Mouse (Mus musculus) hindbrain, embryonic 15.5 days (tissue): ENCODE measurements around the gene Vmn1r235. TPM values are rescaled to one million over a fixed set of nuclear protein-coding genes. Genes with fewer than 3 reads are reported as not detected.
A peak's percentile ranks its signal among the peaks of the same experiment; 100 is the strongest.
"Not testable (repeated sequence)": the region's sequence is repeated elsewhere in the genome, so short reads cannot be mapped to it uniquely, and the experiment has no call there.

Source experiments
- ATAC-seq: fragments of 200-750 bp; cut with Nextera tagmentation; 2 replicates; pipeline ENCODE4 v1.8.0; 2017; ENCODE audit warnings: low read depth, moderate number of reproducible peaks, moderate TSS enrichment; ENCODE audit not compliant: low FRiP score
- H3K27ac ChIP-seq: fragments of 300-500 bp; sonication (generic); replicated peaks from 2 replicates; pipeline ENCODE4 v1.5.1; 2015; ENCODE audit warnings: mild to moderate bottlenecking, inconsistent platforms
- H3K27me3 ChIP-seq: fragments of 300-500 bp; sonication (generic); 2 replicates; pipeline ENCODE4 v1.6.1; 2015; ENCODE audit warnings: control low read depth, inconsistent platforms
- H3K36me3 ChIP-seq: fragments of 300-500 bp; sonication (generic); 2 replicates; pipeline ENCODE4 v1.6.1; 2015; ENCODE audit warnings: control low read depth, inconsistent platforms
- H3K4me1 ChIP-seq: fragments of 300-500 bp; sonication (generic); replicated peaks from 2 replicates; pipeline ENCODE4 v1.6.1; 2015; ENCODE audit warnings: control low read depth, inconsistent platforms
- H3K4me2 ChIP-seq: fragments of 300-500 bp; sonication (generic); 2 replicates; pipeline ENCODE4 v1.6.1; 2015; ENCODE audit warnings: moderate library complexity, mild to moderate bottlenecking, inconsistent platforms
- H3K4me3 ChIP-seq: fragments of 300-500 bp; sonication (generic); 2 replicates; pipeline ENCODE4 v1.5.1; 2015; ENCODE audit warnings: mild to moderate bottlenecking, inconsistent platforms
- H3K9ac ChIP-seq: fragments of 300-500 bp; sonication (generic); 2 replicates; pipeline ENCODE4 v1.6.1; 2015; ENCODE audit warnings: inconsistent platforms
- H3K9me3 ChIP-seq: fragments of 300-500 bp; sonication (generic); 2 replicates; pipeline ENCODE4 v1.6.1; 2016; ENCODE audit warnings: control low read depth, inconsistent platforms
- WGBS: fragments of 180-500 bp; shearing (Covaris S2); methylation state at CpG from one replicate; pipeline ENCODE4 v1.1.7; 2015; 5-methylcytosine and 5-hydroxymethylcytosine counted together
- microRNA-seq: library from miRNA; unstranded; fragments of <30 nt; microRNA quantifications from one replicate; pipeline ENCODE4, GENCODE M21; 2016
- polyA plus RNA-seq: library from polyadenylated mRNA; unstranded; fragments of >200 nt; fragmentation: Nextera tagmentation; extraction: Ambion mirVana; gene quantifications from 2 replicates; pipeline ENCODE4 v1.2.1, GENCODE M21; 2015

Vmn1r235 gene
- polyA plus RNA-seq: not detected in 2 replicates

GRCm38 (mm10) chr17:21256111-21256510 is at the start of gene Vmn1r235:
Gene Vmn1r235, plus strand, starts transcription at chr17:21256411.
- Histone ChIP-seq H3K4me1 (no peaks in the 10 kb centered on the region), H3K4me2 (no peak within 1 kb of the TSS), H3K27ac (no peak within 1 kb of the TSS), H3K9me3 (no peaks in the 10 kb centered on the region), H3K27me3 (no peaks in the 10 kb centered on the region), H3K36me3 (no peaks in the 10 kb centered on the region), H3K4me3 (no peak within 1 kb of the TSS), H3K9ac (no peak within 1 kb of the TSS)
- ATAC-seq: no peak

GRCm38 (mm10) chr17:21211081-21211480 is 45.1 kb upstream of the Vmn1r235 start:
- H3K4me3 ChIP-seq, H3K4me2 ChIP-seq, ATAC-seq, H3K27me3 ChIP-seq, H3K9ac ChIP-seq, H3K4me1 ChIP-seq, H3K36me3 ChIP-seq, H3K27ac ChIP-seq, H3K9me3 ChIP-seq: not testable (repeated sequence)
- 97% methylated on average over 1 of the region's 1 CpGs for WGBS

- H3K36me3 ChIP-seq: no peaks in the 10 kb centered on the region
- WGBS: 74% methylated on average over 1 of the region's 1 CpGs
These were observed 30.4 kb upstream of the Vmn1r235 start, which contains the start of gene Vmn1r234 for GRCm38 (mm10) chr17:21225787-21226186. Gene Vmn1r234, plus strand, starts transcription at chr17:21226087.

GRCm38 (mm10) chr17:21231654-21232053 is 24.6 kb upstream of the Vmn1r235 start:
- H3K9me3 ChIP-seq: no peaks in the 10 kb centered on the region
- no peak for ATAC-seq
- no peaks in the 10 kb centered on the region for H3K27me3 ChIP-seq
- no peaks in the 10 kb centered on the region for H3K4me1 ChIP-seq
- H3K36me3 ChIP-seq: no peaks in the 10 kb centered on the region
- WGBS: 25% methylated on average over 9 of the region's 9 CpGs
- no peak overlapping the region for H3K4me3 ChIP-seq
- no peak overlapping the region for H3K27ac ChIP-seq
- H3K4me2 ChIP-seq: no peak overlapping the region
- H3K9ac ChIP-seq: no peak overlapping the region

More at GRCm38 (mm10) chr17:21225787-21226186, 30.4 kb upstream of the Vmn1r235 start, which contains the start of gene Vmn1r234:
- Histone ChIP-seq H3K4me2 (no peak within 1 kb of the TSS), H3K9ac (no peak within 1 kb of the TSS), H3K27ac (no peak within 1 kb of the TSS), H3K9me3 (no peaks in the 10 kb centered on the region), H3K4me3 (no peak within 1 kb of the TSS), H3K4me1 (no peaks in the 10 kb centered on the region), H3K27me3 (no peaks in the 10 kb centered on the region)
- ATAC-seq: no peak

- Histone ChIP-seq H3K4me1 (no peaks in the 10 kb centered on the region), H3K4me3 (no peak overlapping the region), H3K9ac (no peak overlapping the region), H3K27me3 (no peaks in the 10 kb centered on the region), H3K4me2 (no peak overlapping the region), H3K36me3 (no peaks in the 10 kb centered on the region), H3K9me3 (no peaks in the 10 kb centered on the region), H3K27ac (no peak overlapping the region)
- 13% methylated on average over 4 of the region's 4 CpGs for WGBS
- ATAC-seq: peak; percentile 56; the same call in 1 of the 2 replicates
These were observed 15.9 kb downstream of the Vmn1r235 start for GRCm38 (mm10) chr17:21272103-21272502.

- Histone ChIP-seq H3K9ac (no peak within 1 kb of the TSS), H3K36me3 (no peaks in the 10 kb centered on the region), H3K9me3 (no peaks in the 10 kb centered on the region), H3K4me3 (no peak within 1 kb of the TSS), H3K4me2 (no peak within 1 kb of the TSS), H3K27ac (no peak within 1 kb of the TSS), H3K4me1 (no peaks in the 10 kb centered on the region), H3K27me3 (no peaks in the 10 kb centered on the region)
- ATAC-seq: no peak
- 80% methylated on average over 3 of the region's 3 CpGs for WGBS
These were observed 26.4 kb downstream of the Vmn1r235 start, which contains the start of gene Vmn1r236 for GRCm38 (mm10) chr17:21282642-21283041. Gene Vmn1r236, plus strand, starts transcription at chr17:21282942.

- H3K4me2 ChIP-seq: no peak overlapping the region
- no peak overlapping the region for H3K27ac ChIP-seq
- ATAC-seq: no peak
- no peaks in the 10 kb centered on the region for H3K9me3 ChIP-seq
- H3K27me3 ChIP-seq: no peaks in the 10 kb centered on the region
- no peaks in the 10 kb centered on the region for H3K4me1 ChIP-seq
- no peak overlapping the region for H3K4me3 ChIP-seq
- H3K9ac ChIP-seq: no peak overlapping the region
- H3K36me3 ChIP-seq: no peaks in the 10 kb centered on the region
These were observed 28.2 kb downstream of the Vmn1r235 start for GRCm38 (mm10) chr17:21284395-21284794.

- H3K4me1 ChIP-seq: no peaks in the 10 kb centered on the region
- no peak overlapping the region for H3K4me2 ChIP-seq
- H3K27ac ChIP-seq: no peak overlapping the region
- no peak overlapping the region for H3K9ac ChIP-seq
- no peaks in the 10 kb centered on the region for H3K9me3 ChIP-seq
- ATAC-seq: no peak
- H3K36me3 ChIP-seq: no peaks in the 10 kb centered on the region
- no peak overlapping the region for H3K4me3 ChIP-seq
- H3K27me3 ChIP-seq: no peaks in the 10 kb centered on the region
These were observed 33.5 kb downstream of the Vmn1r235 start for GRCm38 (mm10) chr17:21289695-21290094.

GRCm38 (mm10) chr17:21311565-21311964 is 55.4 kb downstream of the Vmn1r235 start, which contains the start of gene Vmn1r237:
Gene Vmn1r237, plus strand, starts transcription at chr17:21311865.
- no peak within 1 kb of the TSS for H3K27ac ChIP-seq
- ATAC-seq: no peak
- H3K4me2 ChIP-seq: no peak within 1 kb of the TSS
- no peaks in the 10 kb centered on the region for H3K27me3 ChIP-seq
- no peaks in the 10 kb centered on the region for H3K36me3 ChIP-seq
- no peak within 1 kb of the TSS for H3K9ac ChIP-seq
- H3K4me3 ChIP-seq: no peak within 1 kb of the TSS
- no peaks in the 10 kb centered on the region for H3K4me1 ChIP-seq
- no peaks in the 10 kb centered on the region for H3K9me3 ChIP-seq

Small RNAs within 50 kb of the gene (microRNA-seq; reads per million reads assigned to microRNA genes)
- gene Gm26384: not detected

Other genes with a start within 250 kb of the Vmn1r235 start
- 14.3 and 17.0 TPM in 2 replicates for gene Zfp160, start 247.5 kb upstream of the Vmn1r235 start, polyA plus RNA-seq
- gene Vmn1r234, start 30.3 kb upstream of the Vmn1r235 start, polyA plus RNA-seq: not detected in 2 replicates
- not detected in 2 replicates for gene Vmn1r236, start 26.5 kb downstream of the Vmn1r235 start, polyA plus RNA-seq
- gene Vmn1r237, start 55.5 kb downstream of the Vmn1r235 start, polyA plus RNA-seq: not detected in 2 replicates
- gene Zfp677, start 127.3 kb downstream of the Vmn1r235 start, polyA plus RNA-seq: 4.7 TPM in 2 replicates
- gene Zfp54, start 166.8 kb downstream of the Vmn1r235 start, polyA plus RNA-seq: 4.4 and 5.7 TPM in 2 replicates
- gene Zfp51, start 194.0 kb downstream of the Vmn1r235 start, polyA plus RNA-seq: 11.7 and 12.7 TPM in 2 replicates
- gene Zfp53, start 232.6 kb downstream of the Vmn1r235 start, polyA plus RNA-seq: 9.4 and 9.5 TPM in 2 replicates